Mouse (Mus musculus) fat pad, adult 2 months (tissue): ENCODE data around the gene Bclaf1.

Source experiments
- DNase-seq: peaks from one replicate; pipeline ENCODE4 v3.0.0-alpha.2; 2011; ENCODE audit warnings: low read depth, low spot score; ENCODE audit errors: extremely low read depth

Gene Bclaf1

DNA sequence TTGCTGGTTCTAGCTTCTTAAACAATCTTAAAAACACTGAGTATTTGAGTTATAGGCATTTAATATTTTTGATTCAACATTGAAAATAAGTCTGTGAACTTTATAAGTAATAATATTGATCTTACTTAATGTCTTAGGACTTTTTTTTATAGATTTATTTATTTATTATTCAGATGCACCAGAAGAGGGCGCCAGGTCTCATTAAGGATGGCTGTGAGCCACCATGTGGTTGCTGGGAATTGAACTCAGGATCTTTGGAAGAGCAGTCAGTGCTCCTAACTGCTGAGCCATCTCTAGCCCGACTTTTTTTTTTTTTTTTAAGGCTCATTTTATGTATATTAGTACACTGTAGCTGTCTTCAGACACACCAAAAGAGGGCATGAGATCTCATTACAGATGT lies 2.5 kb downstream of the Bclaf1 start:
- no peak for DNase-seq

DNA sequence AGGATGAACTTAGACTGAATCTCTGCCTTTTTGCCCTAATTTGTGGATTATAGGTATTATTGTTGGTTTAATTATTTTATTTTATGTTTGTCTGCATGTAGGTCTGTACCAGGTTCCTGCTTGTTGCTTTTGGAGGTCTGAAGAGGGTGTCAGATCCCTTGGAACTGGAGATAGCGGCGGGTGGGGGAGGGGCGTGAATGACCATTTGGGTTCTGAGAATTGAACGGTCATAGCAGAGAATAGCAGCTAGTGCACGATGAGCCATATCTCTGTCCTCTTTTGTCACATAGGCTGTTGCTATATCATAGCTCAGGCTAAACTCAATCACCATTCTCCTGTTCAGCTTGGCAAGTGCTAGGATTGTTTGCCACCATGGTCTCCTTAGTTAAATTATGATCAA lies 5.2 kb downstream of the Bclaf1 start:
- DNase-seq = no peak

DNA sequence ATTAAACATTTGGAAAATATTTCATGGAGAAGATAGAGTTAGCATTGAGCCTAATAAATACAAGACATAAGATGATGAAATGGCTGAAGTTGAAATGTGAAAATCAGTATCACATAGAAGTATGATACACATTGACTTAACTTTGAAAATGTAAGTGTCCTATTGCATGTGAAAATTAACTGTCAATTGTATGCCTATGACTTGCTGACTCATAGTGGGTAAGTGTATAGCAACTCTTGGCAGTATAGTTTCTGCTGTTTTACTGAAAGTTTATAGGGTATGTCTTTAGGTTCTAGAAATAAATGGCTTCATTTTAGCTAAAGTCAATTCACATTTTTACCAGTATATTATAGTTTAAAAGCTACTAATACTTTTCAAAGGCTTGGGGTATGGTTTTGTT lies 14.0 kb downstream of the Bclaf1 start:
- no peak for DNase-seq

DNA sequence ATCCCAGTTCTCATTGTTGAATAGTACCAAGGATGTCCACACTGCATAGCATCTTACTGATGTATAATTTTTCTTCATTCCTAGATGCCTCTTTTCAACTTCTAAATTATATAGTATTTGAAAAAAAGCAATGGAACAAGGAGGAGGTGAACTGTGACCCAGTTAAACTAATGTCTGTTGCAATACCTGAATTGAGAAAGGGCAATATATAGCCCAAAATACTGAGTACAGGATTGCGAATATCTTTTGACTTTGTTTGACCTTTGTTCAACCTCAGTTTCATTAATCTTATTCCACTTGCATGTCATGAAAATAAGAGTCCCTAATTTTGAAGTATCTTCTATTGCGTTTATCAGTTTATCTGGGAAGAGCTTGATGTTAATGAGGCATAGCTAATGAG lies 19.0 kb downstream of the Bclaf1 start:
- DNase-seq = no peak

DNA sequence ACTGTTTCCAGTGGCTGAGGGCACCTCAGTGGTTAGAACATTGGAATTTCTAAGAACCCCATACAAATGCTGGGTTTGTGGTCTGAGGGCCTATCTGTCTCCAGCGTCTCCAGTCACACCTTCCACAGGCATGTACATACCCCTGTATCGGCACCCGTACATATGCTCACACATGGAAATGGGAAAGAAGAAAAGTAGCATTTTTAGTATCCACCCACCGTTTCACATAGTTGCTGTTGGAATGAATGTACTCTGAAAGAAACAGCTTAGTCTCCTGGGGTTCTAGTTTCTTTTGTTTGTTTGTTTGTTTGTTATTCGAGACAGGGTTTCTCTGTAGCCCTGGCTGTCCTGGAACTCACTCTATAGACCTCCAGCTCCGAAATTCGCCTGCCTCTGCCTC lies 25.6 kb downstream of the Bclaf1 start:
- DNase-seq = no peak

DNA sequence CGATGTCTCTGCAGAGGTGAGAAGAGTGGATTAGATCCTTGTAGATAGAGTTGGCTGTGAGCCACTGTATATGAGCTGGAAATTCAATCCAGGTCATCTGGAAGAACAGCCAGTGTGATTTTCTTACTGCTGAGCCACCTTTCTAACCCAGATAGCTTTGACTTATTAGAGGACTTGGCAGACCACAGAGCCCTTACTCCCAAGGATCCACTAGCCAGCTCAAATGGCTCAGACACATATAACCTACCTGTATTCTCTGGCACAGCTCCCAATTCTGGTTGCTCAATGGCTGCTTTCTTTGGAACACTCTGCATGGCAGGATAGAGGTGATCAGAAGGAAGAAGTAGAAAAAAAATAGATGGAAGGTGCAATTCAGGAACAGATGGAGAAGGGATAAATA lies 33.5 kb downstream of the Bclaf1 start:
- DNase-seq = peak; percentile 95

DNA sequence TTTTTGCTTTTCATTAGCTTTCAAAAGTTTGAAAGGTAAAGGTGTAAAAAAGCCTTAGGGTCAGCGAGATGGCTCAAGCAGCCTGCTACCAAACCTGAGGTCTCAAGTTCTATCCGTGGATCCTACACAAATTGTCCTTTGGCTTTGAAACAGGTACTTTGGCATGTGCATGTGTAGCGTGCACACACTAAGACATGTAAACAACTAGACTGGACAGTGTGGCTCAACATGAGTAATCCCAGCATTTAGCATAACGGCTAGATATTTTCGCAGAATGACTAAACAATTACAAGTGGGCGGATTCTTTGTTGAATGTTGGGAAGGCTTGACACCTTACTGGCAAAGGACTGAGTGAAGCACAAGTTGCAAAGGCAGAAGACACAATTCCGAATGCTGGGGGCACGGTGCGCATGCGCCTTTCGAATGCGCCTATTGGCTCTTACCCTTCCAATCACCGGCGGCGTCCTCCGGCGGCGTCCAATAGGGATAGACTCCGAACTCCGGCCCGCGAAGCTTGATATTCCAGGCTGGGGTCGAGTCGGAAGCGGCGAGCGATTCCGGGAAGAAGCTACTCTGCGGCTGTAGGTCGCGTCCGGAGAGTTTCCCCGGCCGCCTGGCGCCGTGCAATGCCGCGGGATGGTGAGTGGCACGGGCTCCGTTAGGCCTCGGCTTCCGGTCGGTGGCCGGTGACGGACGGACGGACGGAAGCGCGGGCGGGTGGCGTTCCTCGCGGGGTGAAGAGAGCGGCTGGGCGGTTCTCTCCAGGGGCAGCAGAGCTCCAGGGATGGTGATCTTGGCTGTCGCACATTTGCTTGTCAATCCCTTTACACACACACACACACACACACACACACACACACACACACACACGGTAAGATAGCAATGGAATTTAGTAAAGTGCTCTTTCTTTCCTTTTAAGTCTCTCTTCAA lies 35.3 kb downstream of the Bclaf1 start, which contains the start of gene Mtfr2:
Gene Mtfr2 (plus strand): TSS at position 486 of the 930 bp plus-strand sequence.
- peak; percentile 47 for DNase-seq

DNA sequence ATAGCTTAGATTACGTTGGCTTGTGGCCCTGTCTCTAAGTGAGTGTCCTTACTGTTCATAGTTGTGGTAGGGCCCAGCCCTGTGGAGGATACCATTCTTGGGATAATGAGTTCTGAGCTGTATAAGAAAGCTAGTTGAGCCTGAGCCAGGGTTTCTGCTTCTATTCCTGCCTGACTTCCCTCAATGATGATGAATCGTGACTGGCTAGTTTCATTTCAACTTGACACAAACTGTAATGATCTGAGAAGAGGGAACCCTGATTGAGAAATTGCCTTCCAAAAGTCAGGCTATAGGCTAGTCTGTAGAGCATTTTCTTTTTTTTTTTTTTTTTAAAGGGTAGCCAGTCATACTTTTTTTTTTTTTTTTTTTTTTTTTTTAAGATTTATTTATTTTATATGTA lies 36.6 kb downstream of the Bclaf1 start:
- DNase-seq = no peak

DNA sequence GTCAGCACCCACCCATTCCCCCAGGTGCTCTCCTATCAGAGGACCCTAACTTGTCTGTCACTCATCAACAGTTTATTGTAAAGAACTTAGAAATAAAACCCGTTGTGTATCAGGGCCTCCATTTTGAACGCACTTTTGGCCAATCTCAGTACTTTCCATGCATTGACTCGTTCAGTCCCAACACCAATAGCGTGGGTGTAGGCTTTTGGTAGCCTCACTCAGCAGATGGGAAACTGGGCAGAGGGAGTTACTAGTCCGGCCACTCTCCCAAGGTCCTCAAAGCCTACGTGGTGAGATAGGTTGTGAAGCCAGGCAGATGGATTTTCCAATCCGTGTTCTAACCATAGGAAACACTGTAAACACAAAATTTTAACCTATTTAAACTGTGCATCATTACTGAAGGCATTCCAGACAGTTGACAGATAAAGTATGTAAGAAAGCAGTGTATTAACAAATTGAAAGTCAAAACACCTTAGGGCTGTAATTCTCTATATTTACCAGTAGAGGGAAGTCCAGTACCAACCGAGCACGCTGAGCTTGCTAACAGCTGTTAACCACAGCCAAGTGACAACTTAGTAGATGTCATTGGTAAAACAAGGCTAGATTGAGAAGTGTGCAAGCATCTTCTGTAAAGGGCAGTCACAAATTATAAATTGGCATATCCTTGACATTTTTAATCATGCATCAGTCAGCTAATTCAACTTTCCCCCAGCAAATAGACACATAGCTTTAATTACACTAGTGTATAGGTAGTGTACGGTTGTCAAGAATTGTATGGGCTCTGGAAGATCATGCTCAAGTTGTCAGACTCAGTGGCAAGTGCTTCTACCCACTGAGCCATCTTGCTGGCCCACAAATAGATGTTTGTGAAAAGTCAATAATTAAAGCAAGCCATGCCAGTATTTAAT lies 49.5 kb downstream of the Bclaf1 start:
- no peak for DNase-seq

DNA sequence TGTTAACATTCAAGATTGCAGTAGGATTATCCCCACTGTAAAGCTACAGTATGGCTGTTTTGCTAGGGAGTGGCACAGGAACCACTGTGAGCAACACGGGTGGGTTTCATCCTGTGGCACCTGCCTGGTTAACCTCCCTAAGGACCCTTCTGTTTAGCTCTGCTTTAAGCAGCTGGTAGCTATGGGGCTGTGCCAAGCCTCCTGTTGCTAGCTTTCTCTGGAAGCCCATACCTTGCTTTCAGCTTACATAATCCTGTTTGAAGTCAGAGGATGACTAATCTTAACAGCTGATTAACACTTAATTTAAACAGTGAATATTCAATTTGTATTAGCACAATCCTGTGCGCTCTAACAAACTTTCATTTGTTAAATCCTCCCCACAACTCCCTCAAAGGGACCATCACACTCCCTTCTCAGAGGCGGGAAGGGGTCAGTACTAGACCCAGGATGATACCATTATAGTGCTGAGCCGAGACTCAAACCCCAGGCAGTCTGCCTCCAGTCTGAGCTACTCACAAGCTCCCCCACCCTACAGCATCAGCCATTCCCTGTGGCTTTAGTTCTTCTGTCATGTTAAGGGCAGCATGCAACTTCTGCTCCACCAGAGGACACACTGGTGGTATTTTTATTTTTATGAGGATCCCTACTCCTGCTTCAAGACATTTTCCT lies 50.3 kb downstream of the Bclaf1 start:
- DNase-seq = no peak

DNA sequence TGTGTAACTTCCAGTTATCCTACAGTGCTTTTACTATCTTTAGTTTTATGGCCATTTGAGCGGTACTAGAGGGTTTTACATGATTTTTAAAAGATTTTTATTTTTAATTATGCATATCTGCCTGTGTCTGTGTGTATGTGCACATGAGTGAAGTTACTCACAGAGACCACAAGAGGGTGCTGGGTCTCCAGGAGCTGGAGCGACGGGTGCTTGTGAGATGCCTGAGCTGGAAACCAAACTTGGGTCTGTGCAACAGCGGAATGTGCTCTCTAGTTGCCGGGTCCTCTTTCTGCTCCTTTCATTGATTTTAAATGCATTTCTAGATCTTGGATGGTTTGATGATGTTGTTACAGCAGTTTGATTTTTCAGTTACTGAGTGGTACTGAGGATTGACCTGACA lies 59.8 kb downstream of the Bclaf1 start:
- no peak for DNase-seq

DNA sequence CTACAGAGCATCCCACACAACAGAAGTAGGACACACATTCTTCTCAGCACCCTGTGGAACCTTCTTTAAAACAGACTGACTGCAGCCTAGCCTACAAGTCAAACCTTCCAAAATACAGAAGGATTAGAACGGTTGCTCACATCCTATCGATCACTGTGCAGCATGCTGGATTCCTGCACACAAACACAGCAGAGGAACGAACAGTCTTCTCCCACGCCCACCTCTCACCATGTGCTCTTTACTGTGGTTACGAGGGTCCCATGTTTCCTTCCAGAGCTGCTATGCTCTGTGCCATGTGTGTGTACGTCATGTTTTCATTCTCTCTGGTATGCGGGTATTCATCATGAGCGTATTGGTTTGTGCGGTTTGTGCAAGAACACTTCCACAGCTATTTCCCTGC lies 65.4 kb downstream of the Bclaf1 start:
- DNase-seq = no peak

DNA sequence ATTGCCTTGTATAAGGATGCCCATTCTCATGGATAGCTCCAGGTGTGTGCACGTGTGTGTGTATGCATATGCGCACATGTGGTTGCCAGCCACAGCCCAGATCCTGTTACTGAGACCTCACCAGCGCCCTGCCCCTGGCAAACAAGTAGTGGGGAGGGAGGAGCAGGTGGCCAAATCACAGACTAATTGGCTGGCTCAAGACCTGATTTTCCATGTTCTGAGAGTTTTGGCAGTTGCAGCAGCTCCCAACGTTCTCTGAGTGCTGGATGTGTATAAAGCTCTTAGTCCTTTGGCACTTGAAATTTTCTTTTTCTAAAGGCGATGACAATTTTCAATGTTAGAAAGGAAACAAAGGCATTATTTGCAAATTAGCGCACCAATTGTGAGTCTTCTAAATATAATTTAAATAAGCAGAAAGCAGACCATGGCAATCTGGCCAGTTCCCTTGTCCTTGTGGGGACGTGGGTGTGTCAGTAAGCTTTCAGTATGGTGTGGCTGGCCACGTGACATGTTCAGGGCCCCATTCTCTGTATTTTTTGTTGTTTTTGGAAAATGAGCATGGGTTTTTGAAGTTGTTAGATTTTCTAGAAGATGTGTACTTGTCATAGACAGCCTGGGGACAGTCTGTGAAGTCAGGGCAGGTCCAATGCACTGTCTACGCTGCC lies 66.9 kb downstream of the Bclaf1 start:
- no peak for DNase-seq

DNA sequence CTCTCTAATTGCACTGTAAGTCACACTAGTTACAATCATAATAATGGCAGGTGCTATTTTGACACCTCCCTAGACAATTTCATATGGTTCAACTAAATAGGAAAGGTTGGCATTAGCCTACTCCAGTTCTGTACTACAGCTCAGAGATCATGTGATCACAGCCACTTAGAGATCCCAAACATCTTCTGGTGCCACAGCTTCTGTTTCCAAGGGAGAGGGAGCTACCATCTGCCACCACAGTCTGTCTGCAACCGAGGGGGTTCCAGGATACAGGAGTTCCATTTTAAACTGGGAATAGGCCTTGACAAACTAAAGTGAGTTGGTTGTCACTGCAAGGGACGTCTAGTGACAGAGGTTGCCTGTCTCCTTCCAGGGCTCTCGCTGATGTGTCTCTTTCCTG lies 68.5 kb downstream of the Bclaf1 start:
- no peak for DNase-seq

DNA sequence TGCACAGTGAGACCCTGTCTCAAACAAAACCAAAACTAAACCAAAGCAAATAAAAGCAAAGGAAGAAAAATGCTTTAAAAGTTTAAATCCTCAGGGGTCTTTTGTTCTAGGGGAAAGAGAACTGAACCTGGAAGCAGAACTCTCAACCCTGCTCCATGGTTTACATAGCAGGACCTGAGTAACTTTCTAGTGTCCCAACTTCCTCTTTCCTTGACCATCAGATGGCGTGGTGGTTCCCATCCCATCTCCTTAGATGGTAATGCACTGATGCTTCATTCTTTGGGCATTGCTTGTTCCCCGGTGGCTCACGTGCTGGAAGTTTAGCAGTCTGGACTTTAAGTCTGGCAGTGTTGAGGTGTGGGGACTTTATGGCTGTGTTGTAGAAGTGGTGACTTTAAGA lies 69.1 kb downstream of the Bclaf1 start:
- no peak for DNase-seq

DNA sequence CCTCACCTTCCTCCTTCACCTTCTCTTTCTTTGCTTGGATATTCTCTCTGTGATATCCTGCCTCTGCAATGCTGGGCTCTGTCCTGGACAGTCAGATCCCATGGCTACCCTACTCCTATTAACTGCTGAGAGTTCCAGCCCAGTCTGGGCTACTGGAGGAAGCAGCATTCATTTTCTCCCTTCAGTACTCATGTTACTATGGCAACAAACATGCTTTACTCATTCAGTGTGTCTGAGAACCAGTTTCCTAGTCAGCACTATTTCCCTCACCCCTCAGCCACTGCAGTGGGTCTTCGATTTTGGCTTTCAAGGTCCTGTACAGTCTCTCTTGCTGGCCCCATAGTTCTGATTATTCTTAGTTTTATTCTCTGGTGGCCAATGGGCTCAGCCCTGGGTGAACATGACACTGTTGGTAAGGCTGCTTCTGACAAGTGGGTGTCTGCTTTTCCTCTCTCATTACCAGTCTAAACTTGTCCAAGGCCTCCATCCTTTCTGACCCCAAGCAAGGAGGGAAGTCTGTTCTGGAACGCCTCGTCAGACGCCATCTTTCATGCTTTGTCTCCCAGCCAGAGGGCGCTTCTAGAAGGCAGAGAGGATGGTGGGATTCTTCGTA lies 70.6 kb downstream of the Bclaf1 start:
- DNase-seq = no peak

DNA sequence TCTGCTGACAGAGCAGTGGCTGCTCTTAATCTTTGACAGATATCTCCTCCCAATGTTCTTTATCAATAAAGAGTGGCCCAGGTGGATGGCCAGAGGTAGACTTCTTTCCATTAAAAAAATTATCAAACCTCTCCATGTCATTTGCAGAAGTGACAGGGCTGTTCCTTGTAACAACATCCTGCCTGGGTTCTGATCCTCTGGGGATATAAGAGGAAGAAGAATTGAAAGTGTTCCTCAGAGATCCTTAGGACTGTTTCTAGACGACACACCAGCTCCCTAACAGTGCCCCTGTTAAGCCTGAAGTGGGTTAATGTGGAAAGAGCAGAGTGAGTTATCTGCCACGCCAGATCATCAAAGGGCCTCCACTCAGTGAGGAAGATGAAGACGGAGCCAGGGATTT lies 78.3 kb downstream of the Bclaf1 start:
- DNase-seq = no peak
